Mouse (Mus musculus): ENCODE results near the gene Pdhb. TPM values are rescaled to one million over a fixed set of nuclear protein-coding genes. Genes with fewer than 3 reads are reported as not detected.

Pdhb gene
- total RNA-seq (2022), result 100 to 1,000 TPM; 268 to 280 (median 272) TPM

DNA sequence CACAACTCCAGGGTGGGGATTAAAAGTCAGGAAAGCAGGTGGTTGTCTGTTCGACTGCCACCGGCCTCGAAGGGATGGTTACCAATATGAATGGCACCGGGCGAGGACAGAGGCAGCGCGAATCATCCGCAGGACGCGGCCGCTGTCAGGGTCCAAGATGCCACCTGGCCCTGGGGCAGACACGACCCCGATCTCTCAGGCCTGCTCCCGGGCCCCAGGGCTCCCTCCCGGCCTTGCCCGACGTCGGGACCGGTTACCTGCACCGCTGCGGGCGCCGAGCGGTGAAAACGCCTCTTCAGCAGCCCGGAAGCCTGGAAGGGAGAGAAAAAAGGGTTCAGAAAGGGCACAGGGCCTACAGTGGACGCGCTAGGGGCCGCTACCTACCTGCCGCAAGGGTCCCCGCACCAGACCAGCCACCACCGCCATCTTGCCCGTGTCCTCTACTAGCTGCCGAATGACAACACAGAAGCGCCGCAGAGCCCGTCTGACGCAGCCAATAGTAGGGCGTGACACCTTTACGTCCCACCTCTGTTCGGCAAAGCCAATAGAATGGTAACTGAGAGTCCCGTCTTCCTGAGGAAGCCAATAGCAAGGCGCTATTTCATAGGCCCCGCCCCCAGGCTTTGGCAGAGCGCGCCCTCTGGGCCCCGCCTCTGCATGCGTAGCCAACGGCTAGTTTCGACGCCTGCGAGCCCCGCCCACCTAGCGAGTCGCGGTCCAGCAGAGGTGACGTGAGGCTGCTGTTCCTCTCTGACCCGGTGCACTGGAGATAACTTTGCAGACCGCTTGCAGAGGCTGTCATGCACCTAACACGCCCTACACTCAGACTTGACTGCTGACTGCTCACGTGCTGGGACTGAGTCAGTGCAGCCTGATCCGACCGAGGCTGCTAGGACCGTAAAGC is at the start of gene Pdhb:
Gene Pdhb, minus strand, starts transcription at position 519 of the 904 bp plus-strand sequence.
- DNase-seq (ENCODE audit: low spot score in 2 of 2), result peak; percentile 99

DNA sequence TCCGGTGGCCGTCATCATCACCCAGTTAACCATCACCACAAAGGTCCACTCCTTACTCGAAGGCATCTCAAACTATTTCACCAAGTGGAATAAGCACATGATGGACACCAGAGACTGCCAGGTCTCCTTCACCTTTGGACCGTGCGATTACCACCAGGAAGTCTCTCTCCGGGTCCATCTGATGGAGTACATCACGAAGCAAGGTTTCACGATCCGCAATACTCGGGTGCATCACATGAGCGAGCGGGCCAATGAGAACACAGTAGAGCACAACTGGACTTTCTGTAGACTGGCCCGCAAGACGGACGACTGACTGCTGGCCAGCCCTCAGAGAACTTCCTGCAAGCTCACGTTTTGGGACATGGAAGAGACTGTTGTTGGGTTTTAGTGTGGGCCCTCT is 49.7 kb upstream of the Pdhb start:
- DNase-seq (ENCODE audit: low spot score in 2 of 2), result no peak

DNA sequence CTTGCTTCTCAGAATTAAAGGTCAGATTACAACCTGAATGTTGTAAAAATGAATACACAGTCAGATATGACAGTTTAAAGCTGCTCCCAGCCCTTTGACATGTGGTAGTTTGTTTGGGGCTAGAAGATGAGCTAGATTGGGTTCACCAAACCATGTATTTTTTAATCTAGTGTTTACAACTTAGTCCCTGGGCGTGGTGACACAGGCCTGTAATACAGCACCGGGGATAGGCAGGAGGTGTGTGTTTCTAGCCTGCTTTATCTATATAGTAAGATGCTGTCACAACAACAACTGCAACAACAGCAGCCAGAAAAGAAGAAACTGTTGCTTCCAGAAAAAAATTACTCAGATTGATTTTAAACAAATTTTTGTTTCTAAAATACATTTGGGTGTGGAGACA is 48.1 kb upstream of the Pdhb start:
- DNase-seq (ENCODE audit: low spot score in 2 of 2), result no peak

DNA sequence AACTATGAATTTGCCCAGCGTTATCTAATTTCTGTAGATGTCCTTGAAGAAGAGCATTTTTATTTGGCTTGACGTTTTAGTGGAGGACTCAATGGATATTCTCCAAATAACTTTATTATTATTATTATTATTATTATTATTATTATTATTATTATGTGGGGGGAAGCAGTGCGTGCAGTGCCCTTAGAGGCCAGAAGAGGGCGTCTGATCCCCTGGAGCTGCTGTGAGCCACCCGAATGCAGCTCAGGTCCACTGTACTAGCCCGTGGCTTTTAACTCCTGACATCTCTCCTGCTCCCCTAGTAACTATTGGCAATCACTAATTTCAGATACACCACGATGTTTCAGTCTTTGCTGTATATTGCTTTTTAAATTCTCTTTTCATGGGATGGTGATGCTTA is 47.5 kb upstream of the Pdhb start:
- DNase-seq (ENCODE audit: low spot score in 2 of 2), result no peak

- no peak for DNase-seq (ENCODE audit: low spot score in 2 of 2)
These were observed 47.1 kb upstream of the Pdhb start for GRCm38 (mm10) chr14:8219876-8220275.

DNA sequence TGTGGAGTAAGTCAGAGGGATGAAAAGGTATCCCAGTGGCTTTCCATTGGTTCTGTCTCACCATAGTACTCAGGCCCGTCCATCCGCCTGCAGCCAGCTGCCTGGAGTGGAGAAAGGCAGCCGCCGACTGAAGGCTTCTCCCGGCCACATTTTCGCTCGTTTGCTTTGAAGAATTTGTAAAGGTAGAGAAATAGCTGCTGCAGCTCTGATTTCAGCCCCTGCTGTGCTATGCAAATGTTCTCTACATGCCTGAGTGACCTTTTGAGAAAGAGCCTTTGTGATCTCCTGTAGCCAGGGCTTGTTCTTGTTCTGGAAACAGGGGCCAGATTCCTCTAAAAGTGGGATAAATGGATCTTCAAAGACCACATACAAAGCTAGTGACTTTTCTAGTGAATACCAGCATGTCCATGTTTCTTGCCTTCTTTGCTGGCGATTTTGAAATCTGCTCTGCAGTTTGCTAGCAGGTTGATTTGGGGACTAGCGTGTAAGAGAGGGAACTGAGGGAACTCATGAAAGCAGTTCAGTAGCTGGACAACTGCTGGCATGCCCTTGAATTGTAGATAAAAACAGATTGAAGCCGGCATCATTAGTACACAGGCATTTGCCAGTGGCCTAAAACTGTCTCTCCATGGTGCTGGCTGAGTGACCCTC is 46.0 kb upstream of the Pdhb start:
- no peak for DNase-seq (ENCODE audit: low spot score in 2 of 2)

GRCm38 (mm10) chr14:8218238-8218637 is 45.4 kb upstream of the Pdhb start:
- DNase-seq (ENCODE audit: low spot score in 2 of 2), result no peak

DNA sequence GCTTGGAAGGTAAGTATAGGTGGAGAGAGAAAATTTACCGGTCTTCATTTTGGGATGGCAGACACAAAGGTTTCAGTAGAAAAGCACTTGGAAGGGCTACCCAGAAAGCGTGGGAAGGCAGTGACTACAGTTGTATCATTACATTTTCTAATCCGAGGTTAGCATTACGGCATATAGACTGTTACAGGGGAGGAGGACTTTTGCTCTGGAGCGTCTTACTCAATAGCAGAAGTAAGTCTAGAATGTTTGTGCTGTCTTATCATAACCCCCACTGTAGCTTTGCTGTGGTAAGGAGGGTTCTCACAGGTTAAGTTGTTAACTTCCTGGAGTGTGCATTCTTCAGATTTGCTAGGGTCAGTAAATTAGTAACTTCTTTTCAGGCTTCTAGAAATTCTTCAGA is 43.3 kb upstream of the Pdhb start:
- DNase-seq (ENCODE audit: low spot score in 2 of 2), result no peak

GRCm38 (mm10) chr14:8215208-8215778 is 42.5 kb upstream of the Pdhb start:
- no peak for DNase-seq (ENCODE audit: low spot score in 2 of 2)

DNA sequence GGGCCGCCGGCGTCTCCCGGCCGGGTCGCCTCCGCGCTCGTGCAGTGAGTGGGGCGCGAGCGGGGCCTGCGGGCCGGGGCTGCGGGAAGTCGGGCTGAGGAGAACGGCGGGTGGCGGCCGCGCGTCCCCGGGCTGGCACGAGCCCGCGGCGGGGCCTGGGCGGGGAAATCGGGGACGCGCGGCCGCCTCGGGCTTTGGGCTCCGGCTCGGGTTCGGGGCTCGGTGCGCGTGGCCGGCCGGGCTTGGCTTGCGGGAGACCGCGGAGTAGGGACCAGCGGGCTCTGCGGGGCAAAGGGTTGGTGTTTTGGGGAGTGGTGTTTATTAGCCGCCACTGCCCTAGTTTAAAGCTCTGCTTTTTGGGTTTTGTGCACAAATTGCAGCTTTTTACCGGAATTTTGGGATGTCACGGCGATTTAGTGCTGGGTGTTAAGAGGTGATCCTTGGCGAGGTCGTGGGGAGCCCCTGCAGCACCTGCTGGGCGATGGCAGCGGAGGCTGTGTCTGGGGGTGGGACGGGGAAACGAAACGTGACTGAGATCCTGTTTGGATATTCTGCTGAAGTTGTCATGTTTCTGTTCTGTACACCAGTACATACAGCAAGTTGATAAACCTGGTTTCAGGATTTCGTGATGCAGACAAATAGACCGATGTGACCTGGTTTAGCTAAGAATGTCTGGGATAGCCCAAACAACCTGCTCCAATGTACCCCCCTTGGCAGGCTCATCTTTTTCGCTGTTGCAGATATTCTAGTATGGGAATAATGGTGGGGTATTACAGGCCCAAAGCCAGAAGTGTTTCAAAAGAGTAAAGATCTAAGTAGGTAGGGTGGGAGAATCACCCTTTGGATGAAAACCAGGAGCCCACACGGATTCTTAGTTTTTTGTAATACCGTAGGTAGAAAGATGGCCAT is 41.7 kb upstream of the Pdhb start:
- peak; percentile 51 to 65 for DNase-seq (ENCODE audit: low spot score in 2 of 2)

- DNase-seq (ENCODE audit: low spot score in 2 of 2), result peak; percentile 97 to 98
These were observed 41.0 kb upstream of the Pdhb start, which contains the start of gene Kctd6 for GRCm38 (mm10) chr14:8213803-8214224. Kctd6 (plus strand) TSS chr14:8214140.

DNA sequence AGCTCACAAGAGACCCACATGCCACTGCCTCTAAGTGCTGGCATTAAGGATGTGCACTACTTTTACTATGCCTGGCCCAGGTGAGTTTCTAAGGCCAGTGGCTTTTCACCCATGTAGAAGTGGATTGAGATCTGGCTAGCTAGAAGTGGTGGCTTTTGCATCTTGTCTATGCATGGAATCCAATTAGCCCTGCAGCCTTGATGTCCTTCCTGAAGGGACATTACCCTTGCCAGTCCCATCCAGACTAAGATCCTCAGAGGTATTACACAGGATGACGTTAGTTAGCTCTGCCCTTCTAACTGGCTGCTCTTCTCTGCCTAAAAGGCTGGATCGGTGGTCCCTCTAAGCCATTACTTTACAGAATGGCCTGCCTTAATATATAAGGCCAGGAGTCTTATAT is 40.2 kb upstream of the Pdhb start:
- no peak for DNase-seq (ENCODE audit: low spot score in 2 of 2)

DNA sequence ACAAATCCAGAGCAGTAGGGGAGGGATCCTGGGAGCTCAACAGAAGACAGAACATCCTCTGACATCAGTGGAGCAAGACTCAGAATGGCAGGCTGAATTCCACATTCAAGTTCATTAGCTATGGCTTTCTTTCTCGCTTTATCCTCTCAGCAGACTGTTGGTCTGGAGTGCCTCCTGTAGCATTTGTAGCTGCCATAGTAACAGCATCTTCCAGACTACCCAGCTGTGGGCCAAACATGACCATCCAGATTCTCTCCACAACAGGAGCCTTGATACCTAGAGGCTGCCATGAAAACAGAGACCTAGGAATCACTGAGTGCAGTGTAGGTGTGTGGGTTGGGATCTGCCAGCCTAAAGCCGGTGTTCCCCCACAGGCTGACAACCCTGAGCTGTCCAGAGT is 37.1 kb upstream of the Pdhb start:
- DNase-seq (ENCODE audit: low spot score in 2 of 2), result no peak

GRCm38 (mm10) chr14:8208876-8209275 is 36.1 kb upstream of the Pdhb start:
- DNase-seq (ENCODE audit: low spot score in 2 of 2), result no peak

- no peak for DNase-seq (ENCODE audit: low spot score in 2 of 2)
These were observed 34.7 kb upstream of the Pdhb start for GRCm38 (mm10) chr14:8207543-8207942.

GRCm38 (mm10) chr14:8207105-8207504 is 34.3 kb upstream of the Pdhb start:
- no peak for DNase-seq (ENCODE audit: low spot score in 2 of 2)

- no peak for DNase-seq (ENCODE audit: low spot score in 2 of 2)
These were observed 33.5 kb upstream of the Pdhb start for GRCm38 (mm10) chr14:8206179-8206910.

- DNase-seq (ENCODE audit: low spot score in 2 of 2), result no peak
These were observed 28.9 kb upstream of the Pdhb start for GRCm38 (mm10) chr14:8201715-8202114.

GRCm38 (mm10) chr14:8200769-8201168 is 27.9 kb upstream of the Pdhb start:
- no peak for DNase-seq (ENCODE audit: low spot score in 2 of 2)

GRCm38 (mm10) chr14:8192727-8193126 is 19.9 kb upstream of the Pdhb start:
- DNase-seq (ENCODE audit: low spot score in 2 of 2), result no peak

Data from gastrocnemius, adult 8-10 months (tissue).